Mouse (Mus musculus) adrenal gland, adult 18-20 months (tissue): Measurements from ENCODE around the gene Itga3. TPM values are rescaled to one million over a fixed set of nuclear protein-coding genes. Genes with fewer than 3 reads are reported as not detected.

Experiments used
- DNase-seq, 2 experiments: peaks; one replicate each; pipeline ENCODE4 v3.0.0; 2021 to 2022; ENCODE audit warnings: low spot score in 2 of 2
- total RNA-seq, 2 experiments: library from RNA; stranded (reverse); gene quantifications; 1 replicate in 1 of 2; 2 replicates in 1 of 2; pipeline ENCODE4 v1.2.3; 2021

Gene Itga3
- total RNA-seq, 2 experiments from 2014 or later: 33.9 to 44.6 TPM

DNA sequence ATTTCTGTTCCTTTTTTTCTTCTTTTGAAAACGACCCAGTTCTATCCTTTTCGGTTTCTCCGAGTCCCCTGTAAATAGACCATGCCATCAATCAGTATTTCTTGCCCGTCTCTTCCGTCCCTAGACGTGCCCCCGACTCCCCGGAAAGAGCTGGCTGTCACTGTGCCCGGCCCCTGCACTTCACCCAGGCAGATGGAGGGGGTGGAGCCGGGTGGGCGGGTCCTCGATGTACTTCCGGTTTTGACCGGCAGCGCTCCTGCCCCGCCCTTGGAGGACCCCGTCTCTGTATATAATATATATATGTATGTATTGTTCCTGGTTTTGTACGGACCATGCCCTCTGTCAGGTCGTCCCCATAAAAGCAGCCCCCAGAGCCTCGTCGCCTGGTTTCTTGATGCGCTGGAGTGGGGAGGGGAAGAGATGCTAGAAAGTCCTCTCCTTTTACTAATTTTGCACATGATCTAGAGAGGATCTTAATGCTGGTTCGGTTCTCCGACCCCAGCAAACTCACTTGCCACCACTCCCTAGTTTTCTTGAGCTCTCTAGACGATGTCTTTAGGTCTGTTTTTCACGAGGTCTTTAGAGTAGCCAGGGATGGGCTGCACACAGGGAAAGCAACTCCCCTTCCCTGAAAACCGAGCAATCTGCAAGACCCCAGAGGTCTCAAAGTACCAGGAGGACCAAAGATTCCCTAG lies 69.9 kb downstream of the Itga3 start:
- DNase-seq: peak; percentile 73 to 80

GRCm38 (mm10) chr11:95006038-95006437 lies 70.6 kb downstream of the Itga3 start:
- DNase-seq: peak in 1 of 2 experiments; percentile 29

GRCm38 (mm10) chr11:95004937-95005198 lies 71.7 kb downstream of the Itga3 start:
- no peak for DNase-seq

GRCm38 (mm10) chr11:95004136-95004936 lies 72.3 kb downstream of the Itga3 start:
- peak in 1 of 2 experiments; percentile 21 for DNase-seq

DNA sequence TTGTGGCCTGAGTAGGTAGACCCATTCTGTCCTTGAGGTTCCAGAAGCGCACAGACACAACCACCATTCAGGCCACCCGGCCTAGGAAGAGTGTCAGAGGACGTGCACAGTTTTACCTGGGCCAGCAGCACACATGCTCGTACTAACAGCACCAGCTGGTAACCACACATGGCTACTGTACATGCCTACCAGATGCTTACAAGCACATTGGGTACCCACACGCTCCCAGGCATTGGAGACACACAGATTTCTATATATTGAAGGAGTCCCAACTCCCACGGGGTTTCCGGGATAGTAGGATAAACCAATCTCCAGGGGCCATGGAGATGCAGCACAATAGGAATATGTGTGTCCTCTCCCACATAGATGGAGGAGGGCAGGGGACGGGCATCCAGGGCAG lies 73.9 kb downstream of the Itga3 start:
- peak in 1 of 2 experiments; percentile 19 for DNase-seq

- peak in 1 of 2 experiments; percentile 28 for DNase-seq
These were observed 74.8 kb downstream of the Itga3 start for GRCm38 (mm10) chr11:95001584-95002347.

- DNase-seq: peak; percentile 71
These were observed 75.5 kb downstream of the Itga3 start for GRCm38 (mm10) chr11:95001058-95001457.

DNA sequence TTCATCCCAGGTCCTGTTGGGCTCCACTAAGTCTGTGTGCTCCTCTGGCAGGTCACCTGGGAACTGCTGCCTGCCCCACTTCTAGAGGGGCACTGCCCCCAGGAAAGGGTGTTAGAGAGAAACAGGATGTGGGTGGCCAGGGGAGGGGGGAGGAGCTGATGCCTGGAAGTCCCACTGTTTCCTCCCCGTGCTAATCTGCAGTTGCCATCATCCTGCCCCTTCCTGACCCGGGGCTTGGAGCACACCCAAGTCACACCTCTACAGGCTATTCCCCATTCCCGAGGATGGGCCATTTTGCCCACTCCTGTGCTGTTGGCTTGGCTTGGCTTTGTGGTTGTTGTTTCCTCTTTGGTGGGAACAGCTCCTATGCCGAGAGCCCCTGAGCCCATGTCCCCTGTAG lies 76.1 kb downstream of the Itga3 start:
- peak; percentile 39 to 45 for DNase-seq

- peak in 1 of 2 experiments; percentile 22 for DNase-seq
These were observed 76.5 kb downstream of the Itga3 start for GRCm38 (mm10) chr11:95000128-95000527.

- peak in 1 of 2 experiments; percentile 28 for DNase-seq
These were observed 78.5 kb downstream of the Itga3 start for GRCm38 (mm10) chr11:94998041-94998531.

GRCm38 (mm10) chr11:94997596-94997995 lies 79.0 kb downstream of the Itga3 start:
- DNase-seq: peak in 1 of 2 experiments; percentile 19

DNA sequence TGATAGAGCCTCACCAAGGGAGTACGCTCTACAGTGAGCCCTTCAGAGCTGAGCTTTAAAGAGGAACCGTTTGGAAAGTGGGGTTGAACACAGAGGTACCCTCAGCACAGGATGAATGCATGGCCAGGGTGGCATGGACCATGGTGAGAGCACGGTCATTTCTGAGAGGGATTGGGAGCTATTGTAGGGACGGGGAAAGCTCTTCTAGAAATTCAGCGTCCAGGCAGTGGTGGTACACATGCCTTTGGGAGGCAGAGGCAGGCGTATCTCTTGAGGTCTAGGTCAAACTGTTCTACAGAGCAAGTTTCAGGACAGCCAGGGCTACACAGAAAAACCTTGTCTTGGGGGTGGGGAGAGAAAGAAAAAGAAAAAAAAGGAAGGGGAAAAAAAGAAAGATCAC lies 79.6 kb downstream of the Itga3 start:
- DNase-seq: no peak

- no peak for DNase-seq
These were observed 80.5 kb downstream of the Itga3 start for GRCm38 (mm10) chr11:94996101-94996500.

GRCm38 (mm10) chr11:94994947-94995772 lies 81.4 kb downstream of the Itga3 start:
- DNase-seq: peak in 1 of 2 experiments; percentile 27

Other genes with a start within 250 kb of the Itga3 start
- 10 to 100 TPM; 20.4 to 40.2 TPM for gene Col1a1, start 140.6 kb downstream of the Itga3 start, total RNA-seq
- gene Hils1, start 109.2 kb downstream of the Itga3 start, total RNA-seq: not detected
- under 1 TPM in 1 of 2 experiments, not detected in 1; 0.80 TPM for gene Sgca, start 100.5 kb downstream of the Itga3 start, total RNA-seq
- 100 to 1,000 TPM; 107 to 115 TPM for gene Ppp1r9b, start 85.8 kb downstream of the Itga3 start, total RNA-seq
- gene Samd14, start 66.9 kb downstream of the Itga3 start, total RNA-seq: 1 to 10 TPM; 3.7 TPM
- gene Pdk2, start 35.4 kb downstream of the Itga3 start, total RNA-seq: 100 to 1,000 TPM in 1 of 2 experiments, 10 to 100 TPM in 1; 84.1 to 111 TPM
- gene Dlx3, start 43.3 kb upstream of the Itga3 start, total RNA-seq: not detected
- gene Dlx4, start 69.5 kb upstream of the Itga3 start, total RNA-seq: not detected
- gene Tac4, start 184.7 kb upstream of the Itga3 start, total RNA-seq: not detected
- 10 to 100 TPM; 54.9 to 59.0 TPM for gene Kat7, start 233.4 kb upstream of the Itga3 start, total RNA-seq